Mouse (Mus musculus) adrenal gland, postnatal 25 days (tissue): ENCODE measurements around the gene Cacna2d4. TPM values are rescaled to one million over a fixed set of nuclear protein-coding genes. Genes with fewer than 3 reads are reported as not detected.

Source experiments
- DNase-seq: peaks from one replicate; pipeline ENCODE4 v3.0.0; 2021; ENCODE audit warnings: mixed read lengths
- total RNA-seq: library from RNA; stranded (reverse); gene quantifications from 2 replicates; pipeline ENCODE4 v1.2.3, GENCODE M21; 2021

Cacna2d4 gene
- total RNA-seq, 1 experiment from 2014 or later: not detected

DNA sequence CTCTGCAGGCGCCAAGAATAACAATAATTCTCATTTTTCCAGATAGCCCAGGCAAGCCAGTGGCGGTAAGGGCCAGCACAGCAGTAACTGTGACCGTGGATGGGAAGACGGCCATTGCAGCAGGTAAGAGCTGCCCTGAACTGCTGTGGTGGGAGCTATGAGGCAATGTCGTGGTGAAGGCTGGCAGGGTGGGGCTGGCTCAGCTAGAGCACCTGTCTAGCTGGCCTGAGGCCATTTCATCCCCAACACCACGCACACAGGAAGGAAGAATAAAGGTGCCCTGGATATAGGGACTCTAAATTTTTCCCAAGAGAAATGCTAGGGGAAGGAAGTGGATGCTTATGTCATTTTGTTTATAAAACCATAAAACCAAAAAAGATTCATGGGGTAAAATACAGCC lies 76.1 kb downstream of the Cacna2d4 start:
- DNase-seq: no peak

- no peak for DNase-seq
Measured at GRCm38 (mm10) chr6:119313096-119313495, 76.8 kb downstream of the Cacna2d4 start.

GRCm38 (mm10) chr6:119313588-119314375 lies 77.5 kb downstream of the Cacna2d4 start:
- peak; percentile 0 for DNase-seq

DNA sequence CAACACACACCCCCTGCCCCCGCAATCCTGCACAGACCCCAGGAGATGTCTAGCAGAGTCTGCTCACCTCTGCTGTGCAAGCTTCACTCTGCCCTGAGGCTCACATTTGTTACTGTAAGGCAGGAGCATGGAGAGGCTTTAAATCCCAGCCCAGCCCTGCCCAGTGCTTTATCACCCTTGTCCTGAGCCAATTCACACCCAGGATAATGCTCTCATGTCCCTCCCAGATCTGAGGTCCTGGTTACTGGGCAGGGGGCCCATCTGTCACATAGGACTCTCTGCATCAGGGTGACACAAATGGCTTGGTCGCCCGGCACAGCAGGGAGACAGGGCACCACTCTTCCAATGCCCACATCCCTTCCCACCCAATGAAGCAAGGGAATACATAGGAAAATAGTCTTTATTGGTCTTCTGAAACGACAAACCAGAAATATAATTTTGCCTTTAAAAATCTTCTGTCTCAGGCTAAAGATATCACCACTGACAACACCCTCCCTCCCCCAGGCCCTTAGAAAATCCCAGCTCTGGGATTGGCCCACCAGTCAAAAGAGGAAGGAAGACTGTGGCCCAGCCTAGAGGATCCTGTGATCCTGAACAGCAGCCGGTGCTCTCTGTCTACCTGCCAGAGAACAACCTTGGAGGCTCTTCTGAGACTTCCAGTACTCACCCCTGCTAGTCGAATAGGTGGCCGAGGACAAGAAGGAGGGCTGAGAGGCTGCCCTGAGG lies 78.6 kb downstream of the Cacna2d4 start:
- DNase-seq: peak; percentile 0

DNA sequence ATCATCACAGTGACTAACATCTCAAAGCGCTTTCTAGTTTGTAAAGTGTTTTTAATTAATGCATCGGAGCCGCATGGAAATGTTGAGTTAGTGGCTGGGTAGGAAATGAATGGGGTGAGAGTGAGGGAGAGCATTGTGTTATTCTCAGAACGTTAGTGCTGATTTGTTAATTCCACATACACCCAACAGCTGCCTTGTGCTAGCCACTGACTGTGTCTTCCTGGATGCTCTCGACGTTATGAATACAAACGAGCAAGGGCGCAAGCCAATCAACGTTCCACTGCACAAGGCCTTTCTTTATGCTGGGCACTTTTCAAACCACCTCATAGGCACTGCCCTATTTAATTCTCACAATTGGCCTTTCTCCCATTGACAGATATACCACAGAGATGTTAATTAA lies 82.4 kb downstream of the Cacna2d4 start:
- DNase-seq: no peak

- no peak for DNase-seq
Measured at GRCm38 (mm10) chr6:119319358-119319757, 83.0 kb downstream of the Cacna2d4 start.

GRCm38 (mm10) chr6:119320481-119320880 lies 84.2 kb downstream of the Cacna2d4 start:
- DNase-seq: peak; percentile 42

GRCm38 (mm10) chr6:119321752-119322151 lies 85.4 kb downstream of the Cacna2d4 start:
- no peak for DNase-seq

DNA sequence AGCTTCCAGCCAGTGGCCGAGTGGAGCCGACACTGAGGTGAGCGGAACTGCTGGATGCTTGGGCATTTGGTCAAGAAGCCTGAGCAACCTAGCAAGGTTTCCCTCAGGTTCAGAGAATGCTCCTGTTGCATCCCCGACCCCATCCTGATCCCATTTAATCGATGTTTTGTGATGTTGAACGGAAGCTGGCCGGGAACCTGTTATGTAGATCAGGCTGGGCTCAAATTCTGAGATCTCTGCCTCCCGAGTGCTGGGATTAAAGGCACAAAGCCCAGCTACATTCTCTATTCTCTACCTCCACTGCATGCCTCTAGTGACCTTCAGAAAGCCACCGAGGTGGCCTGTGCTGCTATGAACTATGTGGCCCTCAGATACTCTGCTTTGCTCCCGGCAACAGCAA lies 88.5 kb downstream of the Cacna2d4 start:
- DNase-seq: no peak

DNA sequence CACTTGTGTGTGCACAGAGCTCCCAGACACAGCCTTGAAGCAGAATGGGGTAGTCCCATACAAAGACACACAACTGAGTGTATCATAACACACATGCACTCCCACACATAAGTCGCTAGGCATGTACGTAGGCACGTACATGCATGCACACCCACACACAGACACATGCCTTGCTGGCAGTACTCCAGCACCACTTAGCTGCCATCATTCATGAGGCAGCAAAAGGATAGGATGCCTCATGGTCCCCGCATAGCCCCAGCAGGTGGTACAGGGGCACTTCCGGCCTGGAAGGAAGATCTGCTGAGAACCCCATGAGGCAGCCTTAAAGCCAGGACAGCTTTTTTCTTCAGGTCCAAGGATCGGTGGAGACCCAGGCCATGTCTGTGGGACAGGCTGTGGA lies 89.7 kb downstream of the Cacna2d4 start:
- DNase-seq: no peak

DNA sequence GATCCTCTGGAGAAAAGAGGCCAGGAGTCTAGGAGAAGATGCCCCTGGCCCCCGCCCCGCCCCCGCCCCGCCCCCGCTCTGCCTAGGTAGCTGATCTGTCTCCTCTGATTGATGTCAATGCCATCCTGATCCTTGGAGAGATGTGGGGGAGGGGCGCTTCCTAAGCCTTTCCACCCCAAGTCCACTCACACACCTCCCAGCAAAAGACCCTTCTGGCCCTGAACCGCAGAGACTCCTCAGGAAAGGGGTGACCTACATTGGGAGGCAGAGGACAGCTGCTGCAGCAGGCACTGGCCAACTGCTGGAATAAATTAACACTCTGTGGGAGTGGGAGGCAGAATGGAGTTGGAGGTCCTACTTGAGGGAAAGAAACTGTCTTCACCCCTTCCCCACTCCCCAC lies 90.2 kb downstream of the Cacna2d4 start:
- no peak for DNase-seq

- DNase-seq: no peak
Measured at GRCm38 (mm10) chr6:119328521-119329115, 92.3 kb downstream of the Cacna2d4 start.

- peak; percentile 35 for DNase-seq
Measured at GRCm38 (mm10) chr6:119329215-119329714, 92.9 kb downstream of the Cacna2d4 start.

GRCm38 (mm10) chr6:119329936-119330335 lies 93.6 kb downstream of the Cacna2d4 start:
- no peak for DNase-seq

- no peak for DNase-seq
Measured at GRCm38 (mm10) chr6:119330506-119330905, 94.2 kb downstream of the Cacna2d4 start, which contains the start of gene Lrtm2. Lrtm2 (minus strand) TSS chr6:119330766.

GRCm38 (mm10) chr6:119332111-119332510 lies 95.8 kb downstream of the Cacna2d4 start:
- DNase-seq: no peak

DNA sequence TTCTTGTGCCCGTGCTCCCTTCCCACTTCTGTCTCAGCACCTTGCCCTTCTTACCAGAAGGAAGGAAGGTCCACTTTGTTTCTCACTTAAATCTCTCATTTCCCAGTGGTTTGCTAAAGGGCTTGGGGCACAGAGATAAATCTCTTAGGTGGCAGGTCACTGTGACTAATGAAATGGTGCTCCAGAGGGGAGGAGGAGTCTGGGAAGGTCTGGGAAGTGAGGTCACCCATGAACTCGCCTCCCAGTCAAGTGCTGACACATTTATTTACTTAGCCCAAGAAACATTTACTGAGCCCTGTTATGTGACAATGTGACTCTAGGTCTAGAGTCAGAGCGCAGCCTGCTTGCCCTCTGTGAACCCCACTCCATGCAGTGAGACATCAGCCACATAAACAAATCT lies 96.9 kb downstream of the Cacna2d4 start:
- DNase-seq: no peak

GRCm38 (mm10) chr6:119333831-119334230 lies 97.5 kb downstream of the Cacna2d4 start:
- no peak for DNase-seq

- no peak for DNase-seq
Measured at GRCm38 (mm10) chr6:119336124-119336523, 99.8 kb downstream of the Cacna2d4 start.

GRCm38 (mm10) chr6:119337287-119337686 lies 101.0 kb downstream of the Cacna2d4 start:
- no peak for DNase-seq

GRCm38 (mm10) chr6:119338121-119338912 lies 102.0 kb downstream of the Cacna2d4 start:
- no peak for DNase-seq

GRCm38 (mm10) chr6:119341409-119341808 lies 105.1 kb downstream of the Cacna2d4 start:
- DNase-seq: no peak
